Mouse (Mus musculus) embryo, embryonic 10 days (tissue): ENCODE data around the gene Efnb1.

Experiments
- DNase-seq: peaks from one replicate; pipeline ENCODE4 v3.0.0-alpha.2; 2015; ENCODE audit warnings: low spot score

The Efnb1 gene

DNA sequence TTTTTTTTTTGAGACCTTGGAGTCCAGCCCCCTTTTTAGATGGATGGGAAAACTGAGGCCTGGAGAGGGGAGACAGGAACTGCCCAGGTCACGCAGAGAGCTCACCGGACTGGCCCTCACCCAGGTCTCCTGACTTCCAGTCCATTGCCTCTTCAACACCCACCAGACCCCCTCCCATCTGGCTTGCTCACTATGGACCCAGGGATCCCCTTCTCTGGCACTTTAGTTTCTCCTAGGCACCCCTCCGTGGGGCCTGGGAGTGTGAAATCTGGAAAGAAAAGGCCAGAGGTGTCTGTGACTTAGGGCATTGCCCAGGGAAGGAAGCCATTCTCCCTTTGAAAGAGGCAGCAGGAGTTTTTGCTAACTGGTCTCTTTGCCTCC, 17.3 kb downstream of the Efnb1 start:
- peak; percentile 5 for DNase-seq

DNA sequence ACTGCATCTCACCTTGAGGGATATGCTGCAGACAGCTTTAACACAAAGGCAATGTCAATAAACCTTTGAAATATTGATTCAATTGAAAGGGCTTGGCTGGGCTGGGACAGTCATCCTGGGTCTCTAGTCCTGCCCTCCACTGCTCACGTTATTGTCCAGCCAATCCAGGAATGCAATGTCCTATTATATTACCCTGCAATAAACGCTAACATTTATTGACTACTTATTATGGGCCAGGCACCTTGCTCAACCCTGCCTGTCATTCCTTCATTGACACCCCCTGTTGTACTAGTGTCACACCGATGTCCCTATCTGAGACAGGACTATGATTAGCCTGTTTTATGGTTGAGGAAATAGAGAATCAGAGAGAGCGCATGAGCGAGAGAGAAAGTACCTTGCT, 18.4 kb downstream of the Efnb1 start:
- DNase-seq, result no peak

- DNase-seq, result no peak
Observed at GRCm38 (mm10) chrX:99159020-99159419, 23.1 kb downstream of the Efnb1 start.

DNA sequence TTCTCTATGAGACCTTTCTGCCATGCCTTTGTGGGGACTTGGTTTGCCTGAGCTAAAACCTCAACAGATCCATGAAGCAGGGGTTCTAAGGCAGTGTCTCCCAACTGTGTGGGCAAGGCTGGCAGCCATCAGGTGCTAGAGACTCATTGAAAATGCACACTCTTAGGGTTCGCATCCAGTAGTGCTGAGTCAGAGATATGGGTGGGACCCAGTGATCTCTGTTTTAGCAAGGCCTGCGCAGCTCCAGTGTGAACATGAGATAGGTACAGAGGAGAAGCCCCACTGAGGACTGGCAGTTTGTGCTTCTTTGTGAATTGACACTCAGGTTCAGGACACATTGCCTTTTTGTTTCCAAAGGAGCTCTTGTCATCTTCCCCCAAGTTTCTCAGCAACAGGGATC, 28.2 kb downstream of the Efnb1 start:
- DNase-seq, result no peak

DNA sequence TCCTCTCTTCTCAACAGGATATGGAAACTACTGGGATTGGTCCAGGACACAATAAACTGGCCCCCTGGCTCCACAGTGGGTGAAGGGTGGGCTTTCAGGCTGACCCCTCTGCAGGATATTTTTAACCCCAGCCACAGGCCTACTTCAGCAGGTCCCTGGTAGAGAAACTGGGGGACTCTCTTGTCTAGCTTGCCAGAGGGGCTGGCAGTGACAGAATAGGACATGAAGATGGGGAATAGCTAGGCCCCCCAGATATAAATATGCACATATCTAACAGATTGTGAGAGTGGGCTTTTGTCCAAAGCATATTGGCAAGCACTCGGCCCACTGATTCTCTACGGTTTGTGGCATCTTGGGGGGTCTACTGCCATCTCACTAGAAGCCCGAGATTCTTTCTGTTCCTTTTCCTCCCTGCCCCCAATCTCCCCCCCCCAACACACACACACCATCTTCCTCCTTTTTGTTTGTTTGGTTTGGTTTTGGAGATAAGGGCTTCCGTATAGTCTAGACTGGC, 29.0 kb downstream of the Efnb1 start:
- DNase-seq, result no peak

DNA sequence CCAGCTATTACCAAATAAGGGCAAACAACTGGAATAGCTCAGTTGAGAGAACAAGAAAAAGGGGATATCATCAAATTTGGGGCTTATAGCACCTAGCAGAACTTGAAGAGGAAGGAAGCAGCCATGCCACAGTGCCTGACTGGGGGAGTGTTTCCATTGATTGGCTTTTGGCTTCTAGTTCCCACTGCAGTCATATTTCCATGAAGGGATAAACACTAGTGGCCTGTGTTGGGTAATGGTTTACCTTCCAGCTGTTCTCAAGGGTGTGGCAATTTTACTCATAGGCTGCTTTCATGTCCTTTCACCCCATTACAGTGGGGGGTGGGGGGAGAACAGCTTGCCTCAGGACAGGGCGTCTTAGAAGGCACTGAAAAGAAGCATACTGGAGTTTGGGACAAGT, 31.1 kb downstream of the Efnb1 start:
- no peak for DNase-seq

GRCm38 (mm10) chrX:99167550-99167949, 31.6 kb downstream of the Efnb1 start:
- DNase-seq, result no peak

GRCm38 (mm10) chrX:99172301-99172700, 36.4 kb downstream of the Efnb1 start:
- DNase-seq, result no peak

DNA sequence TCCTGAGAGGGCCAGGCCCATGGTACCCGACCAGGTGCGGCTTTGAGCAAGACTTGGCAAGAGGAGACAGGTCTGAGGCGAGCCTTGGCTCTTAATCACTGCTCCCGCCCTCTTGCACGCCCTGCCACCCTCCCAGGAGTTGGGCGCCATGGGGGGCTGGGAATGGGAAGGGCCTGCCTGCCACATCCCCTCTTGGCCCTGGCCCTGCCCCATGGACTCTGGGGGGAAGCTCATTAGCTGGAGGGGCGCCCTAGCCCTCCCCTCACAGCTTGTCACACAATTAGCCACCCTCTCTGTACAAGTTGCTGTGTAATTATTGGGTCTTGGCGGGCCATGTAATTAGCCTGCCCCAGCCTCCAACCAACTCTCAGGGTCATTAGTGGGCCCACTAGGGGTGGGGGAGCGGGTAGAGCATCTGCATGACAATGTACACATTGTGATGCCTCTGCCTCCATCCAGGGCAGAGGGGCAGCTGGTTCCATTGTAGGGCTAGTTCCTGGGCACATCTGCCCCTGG, 49.2 kb downstream of the Efnb1 start:
- no peak for DNase-seq

GRCm38 (mm10) chrX:99186497-99187435, 50.8 kb downstream of the Efnb1 start:
- DNase-seq, result no peak

GRCm38 (mm10) chrX:99191441-99192087, 55.6 kb downstream of the Efnb1 start:
- no peak for DNase-seq

GRCm38 (mm10) chrX:99196910-99197309, 61.0 kb downstream of the Efnb1 start:
- DNase-seq, result peak; percentile 45

- DNase-seq, result no peak
Observed at GRCm38 (mm10) chrX:99198532-99198931, 62.6 kb downstream of the Efnb1 start.
